Mouse (Mus musculus): ENCODE data around the gene B230217C12Rik.

DNA sequence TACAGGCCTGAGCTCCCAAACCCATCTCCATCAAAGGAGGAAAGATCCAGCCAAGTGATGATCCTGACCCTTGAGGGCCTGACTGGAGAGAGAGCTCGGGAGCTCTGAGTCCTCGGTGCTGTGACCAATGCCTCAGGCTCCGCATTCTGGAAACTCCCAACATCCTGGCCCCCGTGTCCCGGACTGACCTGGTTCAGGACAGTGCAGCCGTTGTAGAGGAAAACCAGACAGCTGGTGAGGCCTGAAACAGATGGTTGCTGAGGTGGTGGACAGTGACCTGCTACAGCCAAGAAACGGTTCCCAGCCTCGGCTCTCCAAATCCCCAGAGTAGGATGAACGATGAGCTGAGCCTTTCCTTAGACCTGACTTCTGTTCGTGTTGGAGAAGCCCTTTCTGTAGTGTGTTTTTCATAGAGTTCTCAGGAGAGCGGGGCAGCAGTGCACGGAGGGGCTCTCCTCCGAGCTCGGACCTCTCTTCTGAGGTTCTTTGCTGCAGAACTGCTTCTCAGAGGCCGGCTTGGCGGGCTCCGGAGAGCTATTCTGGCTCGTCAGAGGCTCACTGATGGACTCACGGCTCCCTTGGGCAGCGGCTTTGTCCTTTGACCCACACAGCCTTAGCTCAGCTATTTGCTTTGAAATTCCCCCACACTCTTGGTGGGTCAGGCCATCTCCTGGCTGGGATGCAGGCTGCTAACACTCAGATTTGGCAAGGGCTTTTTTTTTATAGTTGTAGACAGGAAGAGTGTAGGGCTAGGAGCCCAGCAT lies 17.6 kb upstream of the B230217C12Rik start:
- no peak for TF ChIP-seq POLR2A (IDR thresholded peaks at IDR 0.05; ENCODE audit: control insufficient read depth, low read depth, low read length)
- no peak for TF ChIP-seq CTCF (IDR thresholded peaks at IDR 0.05; ENCODE audit: control insufficient read depth, insufficient read depth, insufficient replicate concordance, low read depth, low read length)

Data from testis, adult 2 months (tissue).